Mouse (Mus musculus) neural tube, postnatal 0 days (tissue): ENCODE data around the gene Dynlt1a. TPM values are rescaled to one million over a fixed set of nuclear protein-coding genes. Genes with fewer than 3 reads are reported as not detected.

Experiments used
- polyA plus RNA-seq: library from polyadenylated mRNA; unstranded; fragments of >200 nt; fragmentation: Nextera tagmentation; extraction: Ambion mirVana; gene quantifications from 2 replicates; pipeline ENCODE4 v1.2.1, GENCODE M21; 2015

The Dynlt1a gene
- 41.5 and 44.5 TPM in 2 replicates for polyA plus RNA-seq

DNA sequence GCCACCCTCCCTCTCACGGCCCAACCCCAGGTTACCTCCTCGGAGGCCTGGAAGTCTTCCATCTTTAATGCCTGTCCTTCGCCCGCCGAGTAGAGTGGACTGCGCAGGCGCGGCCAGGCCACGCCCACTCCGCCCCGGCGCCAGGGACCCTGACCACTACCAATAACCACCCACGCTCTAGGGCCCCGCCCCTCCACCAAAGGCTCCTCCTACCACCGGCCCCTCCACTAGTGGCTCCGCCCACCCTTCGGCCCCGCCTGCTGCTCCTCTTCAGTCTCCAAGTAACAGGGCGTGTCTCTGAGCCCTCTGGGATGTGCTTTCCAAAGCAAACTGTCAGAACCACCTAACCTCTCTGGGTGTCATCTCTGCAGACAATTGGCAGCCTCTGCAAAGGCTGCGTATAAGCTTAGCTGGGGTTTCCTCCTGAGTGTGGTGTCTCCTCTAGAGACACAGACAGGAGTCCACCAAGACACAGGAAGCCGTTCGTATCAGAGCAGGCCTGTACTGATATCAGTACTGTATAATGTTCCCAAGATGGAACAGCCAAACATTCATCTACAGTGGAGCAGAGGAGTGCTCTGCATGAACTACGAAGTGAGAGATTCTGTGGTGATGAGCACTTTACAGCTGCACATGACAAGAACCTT, at the start of gene Dynlt1a:
Gene Dynlt1a, minus strand, starts transcription at position 162 of the 647 bp plus-strand sequence.

DNA sequence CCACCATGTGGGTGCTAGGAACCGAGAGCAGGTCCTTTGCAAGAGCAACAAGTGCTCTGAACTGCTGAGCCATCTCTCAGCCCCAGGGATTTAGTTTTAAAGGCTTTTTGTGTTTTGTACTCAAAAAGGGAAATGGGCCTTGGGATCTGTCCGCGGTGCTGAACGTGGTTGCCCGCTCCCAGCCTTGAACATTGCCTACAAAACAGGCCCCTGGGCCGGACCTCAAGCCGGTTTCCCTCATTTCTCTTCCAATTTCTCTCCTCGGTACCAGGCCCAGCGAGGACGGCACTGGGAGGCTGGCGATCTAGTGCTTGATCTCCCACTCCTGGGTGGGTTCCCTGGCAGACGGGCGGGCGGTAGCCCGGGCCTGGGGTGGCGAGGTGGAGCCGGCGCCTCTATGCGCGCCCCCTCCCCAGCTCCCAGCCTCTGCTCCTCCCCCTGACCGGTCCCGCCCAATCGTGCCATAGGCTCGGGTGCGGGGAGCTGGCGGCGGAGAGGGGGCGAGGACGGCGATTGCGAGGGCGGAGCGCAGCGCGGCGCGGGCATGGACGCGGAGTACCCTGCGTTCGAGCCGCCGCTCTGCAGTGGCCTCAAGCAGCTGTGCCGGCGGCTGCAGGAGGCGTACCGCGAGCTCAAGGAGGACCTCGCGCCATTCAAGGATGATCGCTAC, 60.8 kb downstream of the Dynlt1a start, which contains the start of gene Tmem181a:
Gene Tmem181a, plus strand, starts transcription at position 461 of the 670 bp plus-strand sequence.

Other genes starting within 250 kb of the Dynlt1a start
- gene Serac1, start 237.8 kb downstream of the Dynlt1a start, polyA plus RNA-seq: 7.7 and 8.4 TPM in 2 replicates
- gene Gtf2h5, start 237.7 kb downstream of the Dynlt1a start, polyA plus RNA-seq: 255 and 269 TPM in 2 replicates
- gene Tulp4, start 211.1 kb downstream of the Dynlt1a start, polyA plus RNA-seq: 76.1 and 101 TPM in 2 replicates
- 51.9 and 56.6 TPM in 2 replicates for gene Tmem181a, start 60.6 kb downstream of the Dynlt1a start, polyA plus RNA-seq
- 1,336 and 1,374 TPM in 2 replicates for gene Dynlt1b, start 112.6 kb upstream of the Dynlt1a start, polyA plus RNA-seq